Mouse (Mus musculus) myocyte (in vitro differentiated cells): ENCODE measurements around the gene Syn3.

Experiments
- CEBPB ChIP-seq: IDR thresholded peaks from 2 replicates; pipeline ENCODE4 v1.6.1; 2011; ENCODE audit warnings: mild to moderate bottlenecking, moderate library complexity; ENCODE audit not compliant: poor library complexity, insufficient read depth, severe bottlenecking
- E2F4 ChIP-seq: IDR thresholded peaks from one replicate; pipeline ENCODE4 v1.6.1; 2011; ENCODE audit warnings: mild to moderate bottlenecking, control low read depth, moderate library complexity; ENCODE audit not compliant: insufficient read depth
- MAX ChIP-seq: IDR thresholded peaks from one replicate; pipeline ENCODE4 v1.6.1; 2011; ENCODE audit warnings: low read depth, mild to moderate bottlenecking, control low read depth
- MYOD1 ChIP-seq, 3 experiments: IDR thresholded peaks; one replicate each; pipeline ENCODE4 v1.6.1; 2011; ENCODE audit warnings: control low read depth in 2 of 3, low read depth in 2 of 3, mild to moderate bottlenecking in 2 of 3, moderate library complexity in 1 of 3; ENCODE audit not compliant: insufficient read length in 2 of 3, control insufficient read depth in 1 of 3
- MYOG ChIP-seq, 3 experiments: IDR thresholded peaks; one replicate each; pipeline ENCODE4 v1.6.1; 2011; ENCODE audit warnings: control low read depth in 2 of 3, low read depth in 2 of 3, mild to moderate bottlenecking in 2 of 3; ENCODE audit not compliant: insufficient read length in 2 of 3, control insufficient read depth in 1 of 3, insufficient read depth in 1 of 3
- POLR2A ChIP-seq: IDR thresholded peaks from one replicate; pipeline ENCODE4 v1.6.1; 2011; ENCODE audit warnings: low read depth, mild to moderate bottlenecking, control low read depth, moderate library complexity; ENCODE audit not compliant: insufficient read length
- SRF ChIP-seq: IDR thresholded peaks from one replicate; pipeline ENCODE4 v1.6.1; 2011; ENCODE audit warnings: low read depth; ENCODE audit not compliant: control insufficient read depth, insufficient read length
- TCF12 ChIP-seq: IDR thresholded peaks from one replicate; pipeline ENCODE4 v1.6.1; 2011; ENCODE audit warnings: mild to moderate bottlenecking, control low read depth; ENCODE audit not compliant: poor library complexity, insufficient read depth, severe bottlenecking
- TCF3 ChIP-seq: IDR thresholded peaks from one replicate; pipeline ENCODE4 v1.6.1; 2011; ENCODE audit warnings: low read depth, control low read depth; ENCODE audit not compliant: insufficient read length
- USF1 ChIP-seq: IDR thresholded peaks from one replicate; pipeline ENCODE4 v1.6.1; 2011; ENCODE audit warnings: low read depth, mild to moderate bottlenecking, control low read depth, moderate library complexity

DNA sequence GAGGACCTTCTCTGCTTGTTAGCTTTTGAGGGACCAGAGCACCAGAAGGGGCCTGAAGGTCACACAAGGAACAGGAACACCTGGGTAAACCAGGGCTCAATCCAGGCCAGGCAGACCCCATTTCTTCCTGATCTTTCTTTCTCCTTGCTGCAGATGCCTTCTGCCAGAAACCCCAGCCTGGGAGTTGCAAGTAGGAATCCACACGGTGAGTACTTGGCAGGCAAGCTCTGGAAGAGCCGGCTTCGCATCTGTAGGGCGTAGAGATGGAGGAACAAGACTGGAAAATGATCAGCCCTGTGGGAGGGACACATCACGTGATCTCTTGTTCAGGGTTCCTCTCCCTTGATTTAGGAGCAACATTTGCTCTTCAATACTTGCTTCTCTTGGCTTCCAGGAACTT is 310.8 kb downstream of the Syn3 start:
- TF ChIP-seq SRF (no peak), POLR2A (no peak), TCF12 (no peak), MYOD1 (IDR thresholded peaks at IDR 0.05; ENCODE audit: control insufficient read depth in 1 of 3, insufficient read length in 2 of 3, low read depth in 2 of 3) (no peak), USF1 (no peak), MYOG (IDR thresholded peaks at IDR 0.05; ENCODE audit: control insufficient read depth in 1 of 3, insufficient read depth in 1 of 3, insufficient read length in 2 of 3, low read depth in 2 of 3) (no peak), TCF3 (no peak), E2F4 (no peak), CEBPB (no peak), MAX (no peak)
